Mouse (Mus musculus) left cerebral cortex, postnatal 10 days (tissue): ENCODE data around the gene Fam102a. TPM values are rescaled to one million over a fixed set of nuclear protein-coding genes. Genes with fewer than 3 reads are reported as not detected.

Source experiments
- total RNA-seq, 2 experiments: library from RNA; stranded (reverse); gene quantifications; 2 replicates each; pipeline ENCODE4 v1.2.3; 2021

Gene Fam102a
- total RNA-seq, 2 experiments from 2014 or later: 28.2 to 28.9 TPM

Other genes starting within 250 kb of the Fam102a start
- gene Golga2, start 247.9 kb upstream of the Fam102a start, total RNA-seq: 10 to 100 TPM; 73.6 to 78.6 TPM
- 100 to 1,000 TPM; 233 to 242 TPM for gene Swi5, start 247.3 kb upstream of the Fam102a start, total RNA-seq
- 10 to 100 TPM; 65.2 to 75.1 TPM for gene Ciz1, start 183.0 kb upstream of the Fam102a start, total RNA-seq
- 100 to 1,000 TPM; 707 to 727 TPM for gene Dnm1, start 182.0 kb upstream of the Fam102a start, total RNA-seq
- 100 to 1,000 TPM; 168 to 176 TPM for gene 1110008P14Rik, start 153.4 kb upstream of the Fam102a start, total RNA-seq
- 1 to 10 TPM; 1.7 to 3.4 TPM for gene Lcn2, start 147.1 kb upstream of the Fam102a start, total RNA-seq
- 10 to 100 TPM; 46.5 to 46.9 TPM for gene Ptges2, start 139.4 kb upstream of the Fam102a start, total RNA-seq
- gene Naif1, start 84.9 kb upstream of the Fam102a start, total RNA-seq: 1 to 10 TPM; 3.3 to 3.7 TPM
- gene Slc25a25, start 83.9 kb upstream of the Fam102a start, total RNA-seq: 10 to 100 TPM; 48.9 to 51.3 TPM
- 10 to 100 TPM; 83.9 to 86.8 TPM for gene Dpm2, start 35.5 kb downstream of the Fam102a start, total RNA-seq
- gene Pip5kl1, start 39.5 kb downstream of the Fam102a start, total RNA-seq: 10 to 100 TPM; 13.5 to 13.6 TPM
- gene 9430097D07Rik, start 40.4 kb downstream of the Fam102a start, total RNA-seq: 1 to 10 TPM in 1 of 2 experiments, under 1 TPM in 1; 0.81 to 1.2 TPM
- gene St6galnac4, start 51.8 kb downstream of the Fam102a start, total RNA-seq: 10 to 100 TPM; 32.3 to 32.6 TPM
- gene St6galnac6, start 64.4 kb downstream of the Fam102a start, total RNA-seq: 100 to 1,000 TPM; 122 to 127 TPM
- 100 to 1,000 TPM; 156 TPM for gene Ak1, start 86.4 kb downstream of the Fam102a start, total RNA-seq
- 10 to 100 TPM; 24.9 to 25.2 TPM for gene Eng, start 111.3 kb downstream of the Fam102a start, total RNA-seq
- 10 to 100 TPM; 11.4 to 14.4 TPM for gene Fpgs, start 168.8 kb downstream of the Fam102a start, total RNA-seq
- gene Cdk9, start 177.7 kb downstream of the Fam102a start, total RNA-seq: 10 to 100 TPM; 89.3 to 92.5 TPM
- gene Sh2d3c, start 185.7 kb downstream of the Fam102a start, total RNA-seq: 10 to 100 TPM; 33.0 to 37.3 TPM
- 1 to 10 TPM; 2.3 to 2.9 TPM for gene 6330409D20Rik, start 205.7 kb downstream of the Fam102a start, total RNA-seq
- gene Tor2a, start 221.9 kb downstream of the Fam102a start, total RNA-seq: 10 to 100 TPM; 28.6 to 28.9 TPM
- under 1 TPM; 0.22 to 0.36 TPM for gene Ttc16, start 240.3 kb downstream of the Fam102a start, total RNA-seq
- gene Ptrh1, start 240.5 kb downstream of the Fam102a start, total RNA-seq: 10 to 100 TPM in 1 of 2 experiments, 1 to 10 TPM in 1; 8.4 to 10.3 TPM
- not detected for gene Cfap157, start 249.1 kb downstream of the Fam102a start, total RNA-seq